Mouse (Mus musculus) layer of hippocampus, postnatal 10 days (tissue): ENCODE results near the gene Slc36a2. TPM values are rescaled to one million over a fixed set of nuclear protein-coding genes. Genes with fewer than 3 reads are reported as not detected.
"Not testable (repeated sequence)": the region's sequence is repeated elsewhere in the genome, so short reads cannot be mapped to it uniquely, and the experiment has no call there.

ENCODE experiments used
- DNase-seq, 2 experiments: peaks; one replicate each; pipeline ENCODE4 v3.0.0; 2021; ENCODE audit warnings: low spot score in 2 of 2
- total RNA-seq, 2 experiments: library from RNA; stranded (reverse); gene quantifications; 2 replicates each; pipeline ENCODE4 v1.2.3; 2021

Slc36a2 gene
- total RNA-seq, 2 experiments from 2014 or later: 0.37 to 0.71 TPM

- no peak for DNase-seq
Observed at GRCm38 (mm10) chr11:55134407-55134806, 50.5 kb downstream of the Slc36a2 start.

- DNase-seq: no peak
Observed at GRCm38 (mm10) chr11:55133204-55133603, 51.7 kb downstream of the Slc36a2 start.

- no peak for DNase-seq
Observed at GRCm38 (mm10) chr11:55131946-55132345, 52.9 kb downstream of the Slc36a2 start.

- DNase-seq: no peak
Observed at GRCm38 (mm10) chr11:55131077-55131742, 53.7 kb downstream of the Slc36a2 start.

GRCm38 (mm10) chr11:55128411-55128810 lies 56.5 kb downstream of the Slc36a2 start:
- DNase-seq: no peak

- DNase-seq: no peak
Observed at GRCm38 (mm10) chr11:55127937-55128336, 56.9 kb downstream of the Slc36a2 start.

- no peak for DNase-seq
Observed at GRCm38 (mm10) chr11:55126663-55127062, 58.2 kb downstream of the Slc36a2 start.

GRCm38 (mm10) chr11:55121430-55121829 lies 63.4 kb downstream of the Slc36a2 start:
- no peak for DNase-seq

GRCm38 (mm10) chr11:55120821-55121271 lies 64.0 kb downstream of the Slc36a2 start:
- no peak for DNase-seq

GRCm38 (mm10) chr11:55120279-55120678 lies 64.6 kb downstream of the Slc36a2 start:
- no peak for DNase-seq

- no peak for DNase-seq
Observed at GRCm38 (mm10) chr11:55117031-55117430, 67.8 kb downstream of the Slc36a2 start.

- no peak for DNase-seq
Observed at GRCm38 (mm10) chr11:55116004-55116403, 68.9 kb downstream of the Slc36a2 start.

GRCm38 (mm10) chr11:55114291-55114690 lies 70.6 kb downstream of the Slc36a2 start:
- DNase-seq: no peak

GRCm38 (mm10) chr11:55113861-55114250 lies 71.0 kb downstream of the Slc36a2 start:
- not testable (repeated sequence) for DNase-seq

- DNase-seq: no peak
Observed at GRCm38 (mm10) chr11:55113209-55113860, 71.5 kb downstream of the Slc36a2 start.

GRCm38 (mm10) chr11:55110566-55111169 lies 74.2 kb downstream of the Slc36a2 start:
- DNase-seq: no peak

- no peak for DNase-seq
Observed at GRCm38 (mm10) chr11:55109521-55110300, 75.2 kb downstream of the Slc36a2 start.
